Mouse (Mus musculus) A20 (cell line): ENCODE data around the gene Rcan1.
"Not testable (repeated sequence)": the region's sequence is repeated elsewhere in the genome, so short reads cannot be mapped to it uniquely, and the experiment has no call there.

ENCODE experiments used
- DNase-seq: peaks from one replicate; pipeline ENCODE4 v3.0.0-alpha.2; 2011; ENCODE audit warnings: low read depth, low spot score

Rcan1 gene

GRCm38 (mm10) chr16:92433176-92433575, 37.5 kb downstream of the Rcan1 start:
- DNase-seq = no peak

- DNase-seq = no peak
Measured at GRCm38 (mm10) chr16:92430731-92431130, 39.9 kb downstream of the Rcan1 start.

- DNase-seq = no peak
Measured at GRCm38 (mm10) chr16:92428197-92428950, 42.3 kb downstream of the Rcan1 start.

GRCm38 (mm10) chr16:92426708-92427107, 44.0 kb downstream of the Rcan1 start:
- DNase-seq = no peak

- DNase-seq = peak; percentile 82
Measured at GRCm38 (mm10) chr16:92425875-92426274, 44.8 kb downstream of the Rcan1 start.

- DNase-seq = no peak
Measured at GRCm38 (mm10) chr16:92423363-92423762, 47.3 kb downstream of the Rcan1 start.

GRCm38 (mm10) chr16:92422435-92423362, 48.0 kb downstream of the Rcan1 start:
- DNase-seq = no peak

- DNase-seq = no peak
Measured at GRCm38 (mm10) chr16:92421147-92421934, 49.3 kb downstream of the Rcan1 start.

GRCm38 (mm10) chr16:92420641-92421040, 50.0 kb downstream of the Rcan1 start:
- no peak for DNase-seq

GRCm38 (mm10) chr16:92419099-92419498, 51.6 kb downstream of the Rcan1 start:
- no peak for DNase-seq

GRCm38 (mm10) chr16:92417267-92417666, 53.4 kb downstream of the Rcan1 start:
- no peak for DNase-seq

- peak; percentile 80 for DNase-seq
Measured at GRCm38 (mm10) chr16:92415702-92416118, 55.0 kb downstream of the Rcan1 start.

GRCm38 (mm10) chr16:92415038-92415437, 55.6 kb downstream of the Rcan1 start:
- DNase-seq = not testable (repeated sequence)

- no peak for DNase-seq
Measured at GRCm38 (mm10) chr16:92412888-92413287, 57.8 kb downstream of the Rcan1 start.

GRCm38 (mm10) chr16:92411981-92412706, 58.5 kb downstream of the Rcan1 start:
- no peak for DNase-seq

GRCm38 (mm10) chr16:92410344-92410743, 60.3 kb downstream of the Rcan1 start:
- DNase-seq = peak; percentile 39

GRCm38 (mm10) chr16:92407883-92408282, 62.8 kb downstream of the Rcan1 start:
- DNase-seq = no peak

GRCm38 (mm10) chr16:92404141-92404540, 66.5 kb downstream of the Rcan1 start:
- DNase-seq = no peak

GRCm38 (mm10) chr16:92403069-92403468, 67.6 kb downstream of the Rcan1 start:
- no peak for DNase-seq

- DNase-seq = no peak
Measured at GRCm38 (mm10) chr16:92402216-92402615, 68.5 kb downstream of the Rcan1 start.

- no peak for DNase-seq
Measured at GRCm38 (mm10) chr16:92401206-92401605, 69.5 kb downstream of the Rcan1 start.
